Mouse (Mus musculus) kidney, adult 8-10 months (tissue): ENCODE measurements around the gene Gm10719.
A peak's percentile ranks its signal among the peaks of the same experiment; 100 is the strongest.
"Not testable (repeated sequence)": the region's sequence is repeated elsewhere in the genome, so short reads cannot be mapped to it uniquely, and the experiment has no call there.

Experiments
- DNase-seq, 2 experiments: peaks; one replicate each; pipeline ENCODE4 v3.0.0; 2022

Gm10719 gene

DNA sequence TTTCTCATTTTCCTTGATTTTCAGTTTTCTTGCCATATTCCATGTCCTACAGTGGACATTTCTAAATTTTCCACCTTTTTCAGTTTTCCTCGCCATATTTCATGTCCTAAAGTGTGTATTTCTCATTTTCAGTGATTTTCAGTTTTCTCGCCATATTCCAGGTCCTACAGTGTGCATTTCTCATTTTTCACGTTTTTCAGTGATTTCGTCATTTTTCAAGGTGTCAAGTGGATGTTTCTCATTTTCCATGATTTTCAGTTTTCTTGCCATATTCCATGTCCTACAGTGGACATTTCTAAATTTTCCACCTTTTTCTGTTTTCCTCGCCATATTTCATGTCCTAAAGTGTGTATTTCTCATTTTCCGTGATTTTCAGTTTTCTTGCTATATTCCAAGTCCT lies 8.4 kb downstream of the Gm10719 start:
- peak; percentile 27 to 48 for DNase-seq

DNA sequence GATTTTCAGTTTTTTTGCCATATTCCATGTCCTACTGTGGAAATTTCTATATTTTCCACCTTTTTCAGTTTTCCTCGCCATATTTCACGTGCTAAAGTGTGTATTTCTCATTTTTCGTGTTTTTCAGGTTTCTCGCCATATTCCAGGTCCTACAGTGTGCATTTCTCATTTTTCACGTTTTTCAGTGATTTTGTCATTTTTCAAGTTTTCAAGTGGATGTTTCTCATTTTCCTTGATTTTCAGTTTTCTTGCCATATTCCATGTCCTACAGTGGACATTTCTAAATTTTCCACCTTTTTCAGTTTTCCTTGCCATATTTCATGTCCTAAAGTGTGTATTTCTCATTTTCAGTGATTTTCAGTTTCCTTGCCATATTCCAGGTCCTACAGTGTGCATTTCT lies 8.9 kb downstream of the Gm10719 start:
- not testable (repeated sequence) for DNase-seq

- not testable (repeated sequence) for DNase-seq
Measured at GRCm38 (mm10) chr9:3026741-3027140, 9.5 kb downstream of the Gm10719 start.

GRCm38 (mm10) chr9:3027200-3027599 lies 10.0 kb downstream of the Gm10719 start:
- DNase-seq: not testable (repeated sequence)

DNA sequence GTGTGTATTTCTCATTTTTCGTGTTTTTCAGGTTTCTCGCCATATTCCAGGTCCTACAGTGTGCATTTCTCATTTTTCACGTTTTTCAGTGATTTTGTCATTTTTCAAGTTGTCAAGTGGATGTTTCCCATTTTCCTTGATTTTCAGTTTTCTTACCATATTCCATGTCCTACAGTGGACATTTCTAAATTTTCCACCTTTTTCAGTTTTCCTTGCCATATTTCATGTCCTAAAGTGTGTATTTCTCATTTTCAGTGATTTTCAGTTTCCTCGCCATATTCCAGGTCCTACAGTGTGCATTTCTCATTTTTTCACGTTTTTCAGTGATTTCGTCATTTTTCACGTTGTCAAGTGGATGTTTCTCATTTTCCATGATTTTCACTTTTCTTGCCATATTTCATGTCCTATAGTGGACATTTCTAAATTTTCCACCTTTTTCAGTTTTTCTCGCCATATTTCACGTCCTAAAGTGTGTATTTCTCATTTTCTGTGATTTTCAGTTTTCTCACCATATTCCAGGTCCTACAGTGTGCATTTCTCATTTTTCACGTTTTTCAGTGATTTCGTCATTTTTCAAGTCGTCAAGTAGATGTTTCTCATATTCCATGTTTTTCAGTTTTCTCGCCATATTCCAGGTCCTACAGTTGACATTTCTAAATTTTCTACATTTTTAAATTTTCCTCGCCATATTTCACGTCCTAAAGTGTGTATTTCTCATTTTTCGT lies 12.2 kb downstream of the Gm10719 start:
- DNase-seq: peak; percentile 9

- not testable (repeated sequence) for DNase-seq
Measured at GRCm38 (mm10) chr9:3030677-3031318, 13.6 kb downstream of the Gm10719 start.

GRCm38 (mm10) chr9:3034299-3034698 lies 17.1 kb downstream of the Gm10719 start, which contains the start of gene Gm17535:
TSS of gene Gm17535 (plus strand) at chr9:3034599.
- DNase-seq: not testable (repeated sequence)

GRCm38 (mm10) chr9:3036577-3036976 lies 19.4 kb downstream of the Gm10719 start, which contains the start of gene Gm10715:
TSS of gene Gm10715 (plus strand) at chr9:3036877.
- not testable (repeated sequence) for DNase-seq

- not testable (repeated sequence) for DNase-seq
Measured at GRCm38 (mm10) chr9:3038161-3038560, 21.0 kb downstream of the Gm10719 start.
